Mouse (Mus musculus) ES-Bruce4 (cell line): ENCODE data around the gene Arhgap28.

ENCODE experiments used
- CTCF ChIP-seq: IDR thresholded peaks from one replicate; pipeline ENCODE4 v1.8.1; 2011; ENCODE audit warnings: low read depth, low read length
- EP300 ChIP-seq: IDR thresholded peaks from 2 replicates; pipeline ENCODE4 v1.6.1; 2011; ENCODE audit warnings: low read depth, low read length; ENCODE audit not compliant: insufficient read depth

- no peak for TF ChIP-seq CTCF
- no peak for TF ChIP-seq EP300
Measured at GRCm38 (mm10) chr17:67955876-67956690, 47.8 kb downstream of the Arhgap28 start.
